Mouse (Mus musculus) cerebellum, adult 2 months (tissue): Measurements from ENCODE around the gene Btbd16.

ENCODE experiments used
- CTCF ChIP-seq: fragments of 200-500 bp; IDR thresholded peaks from 2 replicates; pipeline ENCODE4 v1.5.1; 2011; ENCODE audit warnings: low read depth, mild to moderate bottlenecking, control low read depth, low read length, moderate library complexity, borderline replicate concordance; ENCODE audit not compliant: insufficient read depth
- POLR2A ChIP-seq: fragments of 200-500 bp; IDR thresholded peaks from 2 replicates; pipeline ENCODE4 v1.6.1; 2011; ENCODE audit warnings: low read length, control low read depth, borderline replicate concordance; ENCODE audit not compliant: insufficient read depth

- TF ChIP-seq POLR2A (no peak), CTCF (no peak)
Measured at GRCm38 (mm10) chr7:130847164-130847718, 73.4 kb downstream of the Btbd16 start.
